ENCODE assay signal across 19 mouse cellular contexts in the genomic region with DNA sequence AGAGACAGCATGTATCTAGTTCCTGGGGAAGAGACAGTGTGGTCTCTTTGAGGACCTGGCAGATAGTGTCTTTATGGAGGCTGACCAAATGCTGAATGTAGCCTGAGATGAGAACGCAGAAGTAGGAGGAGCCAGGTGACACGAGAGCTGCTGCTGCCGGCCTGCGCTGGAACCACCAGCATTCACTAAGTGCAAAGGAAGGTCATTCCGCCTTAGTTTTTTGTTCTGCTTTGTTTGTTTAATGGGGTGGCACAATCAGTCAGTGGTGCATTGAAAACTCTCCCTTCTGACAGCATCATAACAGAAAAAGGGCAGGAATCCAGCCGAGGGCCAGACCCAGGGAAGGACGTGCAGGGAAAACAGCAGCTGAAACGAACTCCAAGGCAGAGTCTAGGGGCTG.
DNase-seq lines count a peak whose midpoint lies in the region; ATAC-seq and TF ChIP-seq lines count a peak whose summit lies in the region.
"Had no signal": no experiment of that assay in that cellular context is flagged by ENCODE, and none has a peak within 500 bp of the region (broad histone marks: within the 10 kb centered on the region; RNA-seq: fewer than 3 reads in every experiment).

No protein-coding gene starts in this region.

- 0 out of 2 replicates have a peak, but pooled peaks cover 2% of the 10 kb centered on the region for H3K27me3 ChIP-seq in kidney, embryonic 16.5 days (ENCODE audit: insufficient read depth, low read length)
- no peaks in the 10 kb centered on the region for H3K27me3 ChIP-seq in ES-Bruce4 (ENCODE audit: control insufficient read depth, insufficient read depth, low read length, poor library complexity, severe bottlenecking)
- H3K27me3 ChIP-seq: liver, embryonic 15.5 days had no signal

- WGBS in kidney, embryonic 16.5 days, result 18% methylated on average over 8 of the region's 8 CpGs

- ATAC-seq in kidney, embryonic 16.5 days (ENCODE audit: low FRiP score, low TSS enrichment), result peak; percentile 12; the same call in 1 of the 2 replicates
- ATAC-seq: intestine, embryonic 16.5 days had no signal

- no peaks in the 10 kb centered on the region for H3K36me3 ChIP-seq in kidney, embryonic 16.5 days (ENCODE audit: insufficient read depth, low read length)
- no peaks in the 10 kb centered on the region for H3K36me3 ChIP-seq in ES-Bruce4 (ENCODE audit: control insufficient read depth, insufficient read depth, low read length, poor library complexity, severe bottlenecking)
- H3K36me3 ChIP-seq: embryonic facial prominence, embryonic 10.5 days; liver, embryonic 15.5 days had no signal

- peak; percentile 13 for DNase-seq in cerebellum, postnatal 25 days
- DNase-seq in cerebellum, postnatal 4 days (ENCODE audit: low spot score in 2 of 2), result no peak
- no peak for DNase-seq in kidney, postnatal 14 days
- peak; percentile 15 for DNase-seq in brain, embryonic 14.5 days (ENCODE audit: low read depth)
- no peak for DNase-seq in heart, adult 8-10 months (ENCODE audit: low spot score)
- DNase-seq in left cerebral cortex, adult 18-20 months (ENCODE audit: low spot score in 2 of 2), result no peak
- DNase-seq: adrenal gland, adult 8-10 months; cerebellum, adult 9-11 months; gastrocnemius, adult 2 months; heart, postnatal 10 days; lung, postnatal 36 days; right cerebral cortex, adult 18-20 months; thymus, adult 2 months had no signal

- TF ChIP-seq CTCF in ES-Bruce4 (IDR thresholded peaks at IDR 0.05; ENCODE audit: low read depth, low read length), result no peak
- no peak for TF ChIP-seq CTCF in brain, embryonic 14.5 days (IDR thresholded peaks at IDR 0.05; ENCODE audit: borderline replicate concordance, extremely low read depth, insufficient read depth, insufficient read length)

- peaks cover 7% of the 10 kb centered on the region; the same call in 1 of the 2 replicates for H3K4me1 ChIP-seq in kidney, embryonic 16.5 days (ENCODE audit: insufficient read depth, low read length)
- peaks cover 1% of the 10 kb centered on the region for H3K4me1 ChIP-seq in ES-Bruce4 (ENCODE audit: control insufficient read depth, insufficient read depth, low read length)
- H3K4me1 ChIP-seq: liver, embryonic 15.5 days had no signal

- H3K4me2 ChIP-seq in kidney, embryonic 16.5 days (replicated peaks; ENCODE audit: low read depth, low read length), result peak overlapping the region; percentile 19; the same call in 1 of the 2 replicates
- H3K4me2 ChIP-seq: heart, embryonic 11.5 days; liver, embryonic 15.5 days had no signal

- no peak overlapping the region for H3K9ac ChIP-seq in kidney, embryonic 16.5 days (replicated peaks; ENCODE audit: low read length)
- no peak overlapping the region for H3K9ac ChIP-seq in ES-Bruce4 (ENCODE audit: low read depth, poor library complexity, severe bottlenecking)
- H3K9ac ChIP-seq: liver, embryonic 15.5 days had no signal

- TF ChIP-seq EP300 in ES-Bruce4 (IDR thresholded peaks at IDR 0.05; ENCODE audit: insufficient read depth, low read depth, low read length), result peak; percentile 83

- no peak overlapping the region for H3K27ac ChIP-seq in kidney, embryonic 16.5 days (ENCODE audit: low read length)
- H3K27ac ChIP-seq in ES-Bruce4 (ENCODE audit: insufficient read depth, low read length), result no peak overlapping the region
- H3K27ac ChIP-seq: embryonic facial prominence, embryonic 10.5 days; gastrocnemius, adult 2 months; liver, embryonic 15.5 days had no signal

- no peaks in the 10 kb centered on the region for H3K9me3 ChIP-seq in kidney, embryonic 16.5 days (ENCODE audit: low read length)
- H3K9me3 ChIP-seq in ES-Bruce4 (replicated peaks; ENCODE audit: control insufficient read depth, insufficient read depth, low read length, poor library complexity, severe bottlenecking), result no peaks in the 10 kb centered on the region
- H3K9me3 ChIP-seq: embryonic facial prominence, embryonic 10.5 days; liver, embryonic 15.5 days had no signal

- no peak overlapping the region for H3K4me3 ChIP-seq in kidney, embryonic 16.5 days (ENCODE audit: low read length)
- no peak overlapping the region for H3K4me3 ChIP-seq in ES-Bruce4 (ENCODE audit: low read depth, low read length)
- H3K4me3 ChIP-seq: embryonic facial prominence, embryonic 10.5 days; gastrocnemius, adult 2 months; liver, embryonic 15.5 days had no signal

- no peak for TF ChIP-seq POLR2A in ES-Bruce4 (IDR thresholded peaks at IDR 0.05; ENCODE audit: insufficient read depth, low read length)
- no peak for TF ChIP-seq POLR2A in brain, embryonic 14.5 days (IDR thresholded peaks at IDR 0.05; ENCODE audit: borderline replicate concordance, extremely low read depth, insufficient read depth, insufficient read length, poor library complexity, severe bottlenecking)

Comparison
In these comparisons a context has a peak if more than half of its experiments do, and no peak if none do; other contexts are left out.
1. DNase-seq: peak in cerebellum, postnatal 25 days (2 of 2) and brain, embryonic 14.5 days (single experiment); none in cerebellum, postnatal 4 days (0 of 2), kidney, postnatal 14 days (single experiment), heart, adult 8-10 months (single experiment) and left cerebral cortex, adult 18-20 months (0 of 2).